Mouse (Mus musculus) testis, adult 2 months (tissue): ENCODE results near the gene Kynu.

Experiments used
- CTCF ChIP-seq: fragments of 200-500 bp; IDR thresholded peaks from 2 replicates; pipeline ENCODE4 v1.5.1; 2012; ENCODE audit warnings: low read depth, mild to moderate bottlenecking, inconsistent platforms, low read length, moderate library complexity; ENCODE audit not compliant: control insufficient read depth, insufficient read depth, insufficient replicate concordance
- POLR2A ChIP-seq: fragments of 200-500 bp; IDR thresholded peaks from 2 replicates; pipeline ENCODE4 v1.6.1; 2012; ENCODE audit warnings: low read depth, mild to moderate bottlenecking, inconsistent platforms, low read length, moderate library complexity; ENCODE audit not compliant: control insufficient read depth

DNA sequence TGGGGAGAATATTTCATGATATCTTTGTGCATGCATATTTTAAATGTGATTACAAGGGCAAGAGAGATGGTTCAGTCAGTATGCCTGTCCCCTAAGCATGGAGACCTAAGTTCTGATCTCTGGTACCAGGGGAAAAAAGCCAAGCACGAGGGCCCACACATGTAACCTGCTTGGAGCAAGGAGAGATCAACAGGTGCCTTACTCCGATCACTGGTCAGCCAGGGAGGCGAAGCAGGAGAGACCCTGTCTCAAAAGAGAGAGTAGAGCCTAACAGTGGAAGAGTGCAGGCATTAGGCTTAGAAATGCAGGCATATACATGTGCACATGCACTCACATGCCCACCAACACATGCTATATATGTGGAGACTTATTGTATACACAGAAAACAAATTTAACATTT, 173.7 kb downstream of the Kynu start:
- TF ChIP-seq CTCF: no peak
- no peak for TF ChIP-seq POLR2A
